Mouse (Mus musculus) ovary, postnatal 36 days (tissue): ENCODE data around the gene Papolb.

Experiments
- DNase-seq: peaks from one replicate; pipeline ENCODE4 v3.0.0; 2022; ENCODE audit warnings: low spot score, mixed read lengths

Papolb gene

DNA sequence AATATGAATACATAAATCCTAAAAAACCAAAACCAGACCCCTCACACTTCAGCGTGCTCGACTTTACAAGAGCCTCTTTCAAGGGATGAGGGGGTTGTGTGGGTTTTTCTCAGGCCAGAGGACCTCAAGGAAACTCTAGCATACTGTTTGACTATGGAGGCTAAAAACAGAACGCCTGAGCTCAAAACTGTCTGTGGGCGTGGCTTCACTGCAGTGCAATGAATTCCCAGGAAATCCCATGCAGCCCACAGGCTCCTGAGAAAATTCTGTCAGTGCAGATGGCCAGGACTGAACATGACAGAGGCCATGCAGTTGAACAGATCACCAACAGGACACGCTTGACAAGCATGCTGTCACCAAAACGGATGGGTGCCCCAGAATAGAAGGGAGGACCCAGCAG, 10.9 kb downstream of the Papolb start:
- DNase-seq = no peak

DNA sequence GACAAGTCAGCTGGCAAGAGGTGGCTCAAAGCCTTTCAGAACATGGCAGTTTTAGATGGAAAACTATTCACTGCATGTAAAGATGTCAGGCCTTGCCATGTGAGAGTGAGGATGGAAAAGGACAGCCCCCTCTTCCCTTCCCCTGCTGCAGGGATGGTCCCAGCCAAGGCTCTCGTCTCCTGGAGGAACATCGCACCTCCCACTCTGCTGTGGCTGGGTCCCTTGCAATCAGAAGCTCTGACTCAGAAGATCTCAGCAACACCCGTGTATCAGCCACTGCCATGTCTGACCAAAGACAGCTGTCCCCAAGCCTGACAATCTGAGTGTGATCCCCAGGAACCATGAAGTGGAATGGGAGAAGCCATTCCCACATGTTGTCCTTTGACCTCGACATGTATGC, 17.8 kb downstream of the Papolb start:
- no peak for DNase-seq

DNA sequence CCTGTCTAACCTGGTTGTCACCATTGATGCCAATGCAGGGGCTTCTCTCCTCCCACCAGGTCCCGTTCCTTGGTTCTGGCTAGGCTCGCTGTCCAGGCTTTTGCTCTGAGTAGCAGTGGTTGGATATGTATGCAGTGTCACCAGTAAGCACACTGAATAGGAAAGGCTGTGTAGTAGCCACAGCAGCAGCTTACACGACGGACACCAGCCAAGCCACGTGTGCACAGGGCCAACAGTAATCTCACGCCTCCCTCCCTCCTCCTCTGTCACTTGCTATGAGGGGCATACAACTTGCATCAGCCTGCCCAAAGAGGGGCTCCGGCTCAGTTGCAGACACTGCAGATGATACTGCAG, 19.8 kb downstream of the Papolb start:
- no peak for DNase-seq

DNA sequence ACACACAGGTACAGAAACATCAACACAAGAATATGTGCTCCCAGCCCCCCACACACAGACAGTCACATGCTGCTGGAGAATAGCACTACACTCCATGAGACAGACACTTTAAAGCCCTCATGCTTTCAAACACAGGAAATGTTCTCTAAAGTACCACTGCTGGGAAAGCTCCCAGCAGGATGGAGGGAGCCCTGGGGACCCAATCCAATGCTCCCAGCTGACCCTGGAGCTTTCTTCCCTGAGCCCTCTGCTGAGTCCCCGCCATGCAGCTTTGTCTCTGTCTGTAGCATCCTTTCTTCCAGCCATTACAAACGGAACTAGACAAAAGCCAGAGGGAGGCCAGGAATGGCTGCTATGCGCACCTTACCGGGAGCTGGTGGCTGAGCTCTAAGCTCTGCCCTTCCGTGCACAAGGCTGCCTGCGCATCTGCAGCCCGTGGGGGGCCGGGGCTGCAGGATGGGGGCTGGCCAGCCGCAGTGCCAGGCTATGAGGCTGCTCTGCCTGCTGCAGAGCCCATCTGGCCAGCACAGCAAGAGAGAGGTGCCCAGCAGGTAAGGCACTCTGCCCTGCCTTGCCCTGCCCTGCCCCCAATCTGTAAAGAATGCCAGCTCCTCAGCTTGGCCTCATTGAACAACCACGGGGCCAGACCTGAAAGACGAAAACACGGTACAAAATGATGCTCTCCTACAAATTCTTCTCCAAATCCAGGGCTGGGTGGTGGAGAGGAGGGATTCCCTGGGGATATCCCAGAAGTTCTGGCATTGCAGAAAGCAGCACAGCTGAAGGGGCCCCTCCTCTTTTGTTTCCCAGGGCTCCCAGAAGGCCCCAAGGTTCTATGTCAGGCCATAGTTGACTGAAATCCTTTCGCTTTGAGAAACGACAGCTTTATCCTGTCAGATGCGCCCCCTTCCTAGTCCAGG, 20.5 kb downstream of the Papolb start:
- DNase-seq = no peak

DNA sequence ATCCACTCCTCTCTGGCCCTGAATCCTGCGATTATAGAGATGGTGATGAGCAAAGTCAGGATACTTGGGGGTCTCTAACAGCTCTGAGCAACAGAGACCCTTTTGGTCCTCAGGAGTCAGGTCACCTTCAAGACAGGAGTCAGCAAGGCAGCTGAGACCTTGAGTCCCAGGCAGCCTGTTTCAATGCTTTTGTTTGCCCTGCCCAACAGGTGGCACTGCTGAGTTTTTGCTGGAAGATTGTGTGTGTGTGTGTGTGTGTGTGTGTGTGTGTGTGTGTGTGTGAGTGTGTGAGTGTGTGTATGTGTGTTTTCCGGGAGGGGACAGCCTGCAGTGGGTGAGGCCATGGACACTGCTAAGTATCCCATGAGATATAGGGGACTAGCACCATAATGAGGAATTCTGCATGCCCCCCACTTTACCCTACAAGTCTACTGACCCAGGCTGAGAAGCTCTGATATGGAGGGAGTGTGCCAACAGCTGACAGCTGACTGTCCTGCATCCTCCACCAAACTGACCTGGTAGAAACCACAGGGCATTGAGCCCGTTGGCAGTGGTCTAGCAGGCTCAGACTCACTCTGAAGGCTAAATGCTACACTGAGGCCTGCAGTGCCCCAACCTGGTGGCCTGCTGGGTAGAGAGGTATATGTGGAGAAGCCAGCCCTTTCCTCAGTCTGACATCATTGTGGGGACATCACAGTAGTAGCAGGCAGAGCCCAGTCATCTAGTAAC, 24.0 kb downstream of the Papolb start:
- no peak for DNase-seq

DNA sequence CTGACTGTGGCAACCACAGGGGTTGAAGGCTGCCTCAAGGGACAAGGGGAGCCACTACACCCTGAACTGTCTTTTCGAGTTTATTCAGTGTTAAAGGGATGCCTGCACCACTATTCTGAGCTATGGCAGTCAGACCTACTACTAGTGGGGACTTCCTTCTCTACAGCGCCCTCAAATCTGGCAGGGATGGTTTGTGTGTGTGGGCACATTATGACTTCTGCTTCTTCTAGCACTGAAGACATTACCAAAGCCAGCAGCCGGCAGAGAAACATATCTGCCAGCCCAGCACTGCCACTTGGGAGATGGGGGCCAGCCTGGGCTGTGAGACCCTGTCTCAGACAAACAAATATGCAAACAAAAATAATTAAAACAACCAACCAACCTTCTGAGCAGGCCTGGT, 25.7 kb downstream of the Papolb start:
- no peak for DNase-seq

DNA sequence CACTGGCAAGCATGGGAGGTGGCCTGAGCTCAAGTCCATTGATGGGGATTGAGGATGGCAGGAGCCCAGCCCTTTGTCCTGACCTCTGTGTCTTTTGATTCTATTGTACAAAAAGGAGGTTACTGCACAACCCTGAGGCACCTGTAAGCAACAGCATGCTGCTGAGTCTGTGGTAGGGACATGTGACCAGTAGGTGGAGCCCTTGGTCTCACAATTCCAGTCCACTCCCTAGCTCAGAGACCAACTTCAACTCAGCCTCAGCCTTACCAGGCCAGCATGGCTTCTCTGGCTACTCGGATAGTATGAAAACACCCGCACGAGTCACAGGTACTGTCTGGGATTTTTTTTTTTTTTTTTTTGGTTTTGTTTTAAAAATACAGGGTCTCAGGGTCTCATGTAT, 27.5 kb downstream of the Papolb start:
- peak; percentile 69 for DNase-seq

DNA sequence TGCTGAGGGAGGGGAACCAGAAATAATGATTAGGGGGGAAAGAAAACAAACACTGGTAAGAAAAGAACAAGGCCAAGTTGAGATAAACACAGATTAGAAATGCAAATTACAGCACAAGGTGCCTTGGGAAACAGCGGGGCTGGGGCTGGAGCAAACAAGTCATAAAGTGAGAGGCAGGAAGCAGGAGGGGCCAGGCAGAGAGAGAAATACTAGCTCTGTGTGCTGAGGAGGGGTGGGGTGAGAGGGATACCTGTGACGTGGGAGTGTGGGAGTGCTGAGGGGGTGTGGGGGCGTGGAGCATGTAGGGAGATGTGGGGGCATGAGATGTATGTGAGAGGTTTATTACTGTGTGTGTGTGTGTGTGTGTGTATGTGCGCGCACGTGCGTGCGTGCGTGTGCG, 29.0 kb downstream of the Papolb start:
- DNase-seq = no peak

DNA sequence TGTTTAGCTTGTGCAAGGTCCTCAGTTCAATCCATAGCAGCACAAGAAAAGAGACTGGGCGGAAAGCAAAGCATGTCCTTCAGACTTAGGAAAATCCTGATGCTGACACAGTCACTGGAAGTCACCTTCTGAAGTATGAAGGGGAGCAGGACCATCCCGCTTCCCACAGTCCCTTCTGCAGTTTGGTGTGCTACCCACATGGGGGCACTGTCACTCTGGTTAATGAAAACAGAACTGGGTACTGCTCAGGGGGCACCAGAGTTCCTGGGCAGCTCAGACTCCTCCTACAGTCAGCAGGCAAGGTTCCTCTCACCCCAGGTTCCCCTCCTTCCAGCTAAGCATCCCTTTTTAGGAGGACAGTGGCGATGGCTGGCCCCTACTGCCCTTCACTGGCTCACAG, 30.9 kb downstream of the Papolb start:
- DNase-seq = peak; percentile 35

DNA sequence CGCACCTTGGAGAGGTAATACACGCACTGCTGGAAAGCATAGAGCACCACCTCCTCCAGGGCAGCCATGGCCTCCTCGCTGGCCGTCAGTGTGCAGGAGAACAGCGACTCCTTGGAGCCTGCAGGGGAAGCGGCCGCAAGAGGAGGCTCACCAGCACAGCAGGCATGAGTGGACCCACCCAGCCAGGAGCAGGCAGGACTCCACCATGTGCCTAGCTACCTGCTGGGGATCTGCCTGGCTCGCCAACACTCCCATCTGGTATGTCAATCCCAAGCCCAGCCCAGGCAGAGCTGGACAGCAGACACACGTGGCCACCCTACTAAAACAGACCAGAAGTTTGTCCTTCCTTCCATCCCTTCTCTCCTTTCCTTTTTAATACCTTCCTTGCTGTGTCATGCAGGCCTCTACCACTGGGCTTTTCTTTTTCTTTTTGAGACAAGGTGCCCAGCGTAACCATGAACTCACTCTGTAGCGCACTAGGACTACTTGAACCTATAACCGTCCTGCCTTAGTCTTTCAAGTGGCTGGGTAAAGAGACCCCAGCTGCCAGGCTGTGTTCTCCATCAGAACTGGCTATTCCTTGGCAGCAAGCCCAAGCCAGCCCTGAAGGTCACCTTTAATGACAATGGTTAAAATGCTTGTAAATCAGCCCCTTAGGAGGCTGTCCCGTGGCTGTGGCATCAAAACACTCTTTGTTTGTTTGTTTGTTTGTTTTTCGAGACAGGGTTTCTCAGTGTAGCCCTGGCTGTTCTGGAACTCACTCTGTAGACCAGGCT, 34.4 kb downstream of the Papolb start:
- DNase-seq = no peak

DNA sequence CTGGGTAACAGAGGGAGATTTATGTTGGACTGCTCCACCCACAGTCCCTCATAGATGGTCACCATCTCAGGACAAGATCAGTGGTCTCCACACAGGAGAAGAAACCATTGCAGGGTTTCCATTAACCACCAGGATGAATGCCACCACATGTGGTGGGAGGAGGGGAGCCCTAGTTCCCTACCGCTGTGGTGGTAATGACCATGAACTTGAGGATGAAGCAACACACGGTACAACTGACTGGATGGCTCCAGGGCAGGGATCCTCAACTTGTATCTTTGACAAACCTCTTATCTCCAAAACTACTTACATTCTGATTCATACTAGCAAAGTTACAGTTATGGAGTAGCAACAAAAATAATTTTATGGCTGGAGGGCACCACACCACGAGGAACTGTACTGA, 36.6 kb downstream of the Papolb start:
- DNase-seq = no peak

DNA sequence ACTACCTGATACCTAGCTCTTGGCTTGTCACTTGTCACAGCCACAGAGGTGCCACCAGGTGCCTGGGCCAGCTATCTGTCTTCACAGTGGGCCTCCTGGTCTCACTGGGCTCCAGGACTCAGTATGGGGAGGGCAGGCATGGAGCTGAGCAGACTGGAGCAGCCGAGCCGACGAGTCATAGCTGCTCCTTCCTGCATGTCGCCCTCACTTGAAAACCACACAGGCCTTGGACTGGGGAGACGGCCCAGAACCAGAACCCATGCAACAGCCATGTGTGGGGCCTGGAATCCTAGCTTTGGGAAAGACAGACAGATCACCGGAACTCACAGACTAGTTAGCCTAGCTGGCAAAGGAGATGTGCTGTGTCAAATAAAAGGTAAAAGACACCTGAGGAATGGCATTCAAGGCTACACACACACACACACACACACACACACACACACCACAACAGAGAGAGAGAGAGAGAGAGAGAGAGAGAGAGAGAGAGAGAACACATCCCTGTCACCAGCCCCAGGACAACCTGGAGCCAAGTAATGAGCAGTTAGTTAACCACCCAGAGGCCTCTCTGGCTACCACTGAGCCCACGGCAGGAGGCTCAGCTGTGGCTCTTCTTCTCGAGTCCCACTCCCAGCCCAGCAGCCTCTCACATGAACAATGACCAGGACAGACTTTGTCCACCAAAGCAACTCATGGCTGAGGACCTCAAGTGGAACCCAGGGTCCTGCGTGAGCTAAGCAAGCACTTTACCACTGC, 39.7 kb downstream of the Papolb start:
- no peak for DNase-seq

DNA sequence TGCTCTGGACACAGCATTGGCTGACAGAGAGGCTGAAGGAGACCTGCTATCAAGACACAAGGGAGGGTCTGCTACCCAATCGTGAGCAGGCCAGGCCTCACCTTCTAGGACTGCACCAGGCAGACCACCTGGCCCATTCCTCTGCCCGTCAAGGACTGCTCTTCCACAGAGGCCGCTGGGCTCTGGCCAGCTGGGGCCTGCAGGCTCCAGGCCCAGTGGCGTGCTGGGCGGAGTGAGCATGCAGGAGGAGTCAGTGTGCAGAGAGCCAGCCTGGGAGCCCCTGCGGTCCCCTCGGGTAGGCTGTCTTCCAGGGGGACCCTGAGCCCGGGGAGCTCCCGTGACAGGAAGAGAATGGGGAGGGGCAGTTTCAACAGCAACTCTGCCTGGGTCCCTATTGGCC, 43.2 kb downstream of the Papolb start:
- no peak for DNase-seq

DNA sequence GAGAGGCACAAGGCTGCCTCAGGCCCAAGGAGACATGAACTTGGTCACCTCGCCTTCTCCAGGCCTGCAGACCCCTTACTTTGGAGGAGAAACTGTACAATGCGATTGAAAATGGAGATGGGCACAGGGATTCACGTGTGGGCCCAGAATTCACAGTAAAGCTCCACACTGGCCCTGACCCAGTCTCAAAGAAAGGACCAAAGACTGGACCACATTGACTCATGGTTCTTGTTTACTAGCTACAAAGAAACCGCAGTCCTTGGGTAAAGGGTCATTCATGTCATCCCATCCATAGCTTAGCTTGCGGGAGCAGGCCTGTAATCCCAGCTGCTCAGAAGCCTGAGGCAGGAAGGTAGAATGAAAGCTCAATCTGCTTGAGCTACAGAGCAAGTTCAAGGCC, 46.3 kb downstream of the Papolb start:
- DNase-seq = no peak

DNA sequence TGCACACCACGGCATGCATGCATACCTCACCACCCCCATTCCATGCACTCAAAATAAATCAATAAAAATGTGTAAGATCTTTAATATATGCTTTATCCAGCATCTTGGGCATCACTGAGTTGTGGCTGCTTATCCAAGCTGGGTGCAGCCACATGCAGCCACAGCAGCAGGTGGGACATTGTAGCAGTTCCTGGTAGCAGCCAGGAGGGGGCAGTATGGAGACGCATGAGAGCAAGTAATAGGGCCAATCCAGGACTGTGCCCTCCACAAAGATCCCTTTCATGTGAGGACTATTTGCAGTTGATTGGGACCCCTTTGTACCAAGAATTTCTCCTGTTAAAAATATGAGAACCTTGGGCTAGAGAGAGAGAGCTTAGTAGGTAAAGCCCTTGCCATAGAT, 47.4 kb downstream of the Papolb start:
- no peak for DNase-seq

DNA sequence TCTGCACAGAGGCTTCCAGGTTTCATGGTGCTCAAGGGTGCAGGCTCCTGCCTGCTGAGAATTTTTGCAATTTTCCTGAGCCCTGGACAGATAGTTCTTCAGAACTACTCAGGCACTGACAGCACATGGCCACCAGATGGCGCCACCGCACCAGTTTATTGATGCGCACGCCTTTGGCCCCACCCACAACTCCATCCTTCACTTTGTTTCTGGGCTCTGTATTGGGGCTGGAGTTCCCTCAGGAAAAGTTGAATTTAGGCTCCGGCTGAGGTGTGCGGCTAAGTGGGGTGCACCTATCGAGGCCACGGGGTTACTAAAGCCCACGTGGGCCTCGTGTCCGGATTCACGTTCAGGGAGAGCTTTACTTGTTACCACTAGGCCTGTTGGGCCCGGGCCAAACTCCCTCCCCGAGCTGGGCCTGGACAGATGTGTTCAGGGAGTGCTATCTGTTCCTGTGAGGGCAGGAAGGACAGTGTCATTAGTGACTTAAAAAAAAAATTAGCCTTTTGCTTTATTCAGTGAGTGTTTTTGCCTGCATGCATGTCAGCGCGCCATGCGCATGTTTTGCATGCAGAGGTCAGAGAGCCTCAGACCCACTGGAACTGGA, 50.9 kb downstream of the Papolb start:
- peak; percentile 83 for DNase-seq

DNA sequence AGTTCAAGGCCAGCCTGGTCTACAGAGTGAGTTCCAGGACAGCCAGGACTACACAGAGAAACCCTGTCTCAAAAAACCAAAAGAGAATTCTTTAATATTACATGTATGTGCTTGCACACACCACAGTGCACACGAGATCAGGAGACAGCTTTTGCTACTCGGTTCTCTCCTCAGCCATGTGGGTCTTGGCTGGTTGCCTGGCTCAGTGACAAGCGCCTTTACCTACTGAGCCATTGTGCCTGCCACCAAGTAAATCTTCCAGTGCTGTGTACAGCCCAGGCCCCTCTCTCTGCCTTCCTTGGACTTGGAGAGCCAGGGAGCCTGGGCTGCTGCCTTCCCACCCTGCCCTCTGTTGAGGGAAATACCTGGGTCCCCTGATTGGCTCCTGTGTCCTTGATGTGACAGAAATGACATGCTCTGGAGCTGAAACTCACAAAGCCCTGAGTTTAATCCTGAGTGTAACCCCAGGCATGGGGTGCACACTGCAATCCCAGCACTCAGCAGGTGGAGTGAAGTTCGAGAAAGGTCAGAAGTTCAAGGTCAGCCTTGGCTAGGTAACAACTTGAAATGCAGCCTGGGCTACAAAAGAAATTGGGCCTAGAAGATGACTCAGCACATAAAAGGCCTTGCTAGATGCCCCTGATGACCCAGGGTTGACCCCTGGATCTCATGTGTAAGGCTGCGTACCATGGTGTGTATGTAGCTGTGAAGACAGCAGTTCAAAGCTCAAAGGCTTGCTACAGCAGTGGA, 51.8 kb downstream of the Papolb start:
- no peak for DNase-seq

DNA sequence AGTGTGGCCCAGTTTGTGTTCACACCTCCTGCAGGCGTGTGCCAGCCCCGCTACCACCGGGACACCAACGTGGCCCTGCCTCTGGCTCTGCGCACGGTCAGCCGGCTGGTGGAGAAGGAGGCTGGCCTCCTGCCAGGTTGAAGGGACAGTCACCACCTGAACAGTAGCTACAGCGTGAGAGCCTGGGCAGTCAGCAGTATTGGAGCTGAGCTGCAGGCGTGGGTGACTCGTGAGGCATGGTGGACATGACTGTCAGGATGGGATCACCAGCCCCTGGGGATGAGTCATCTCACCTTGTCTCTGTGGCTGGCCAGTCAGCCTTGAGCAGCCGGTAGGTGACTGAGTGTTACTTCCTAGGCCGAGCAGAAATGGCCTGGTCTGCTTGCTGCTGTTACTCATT, 52.5 kb downstream of the Papolb start:
- DNase-seq = no peak
